Mouse (Mus musculus): ENCODE data around the gene Prune1. TPM values are rescaled to one million over a fixed set of nuclear protein-coding genes. Genes with fewer than 3 reads are reported as not detected.

Prune1 gene
- polyA plus RNA-seq, 2 experiments = 6.8 to 8.0 TPM

DNA sequence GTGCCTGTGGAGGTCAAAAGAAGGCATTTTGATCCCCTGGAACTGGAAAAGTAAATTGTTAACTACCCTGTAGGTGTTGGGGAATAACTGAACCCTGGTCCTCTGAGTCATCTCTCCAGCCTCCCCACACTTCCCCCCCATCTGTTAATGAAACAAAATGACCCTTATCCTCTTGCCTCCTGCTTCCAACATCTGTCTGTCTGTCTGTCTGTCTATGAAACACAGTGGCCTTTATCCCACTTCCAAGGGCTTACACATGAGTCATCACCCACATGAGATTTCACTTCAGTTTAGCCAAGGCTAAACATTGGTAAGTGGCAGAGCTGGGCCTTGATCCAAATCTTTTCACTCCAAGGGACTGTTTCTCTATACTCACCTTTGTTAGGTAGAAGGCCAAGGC is 14.0 kb downstream of the Prune1 start:
- H3K9ac ChIP-seq (replicated peaks) = no peak overlapping the region
- DNase-seq (ENCODE audit: low read depth in 3 of 3, low spot score in 3 of 3) (no peak), ATAC-seq (ENCODE audit: insufficient read depth) (no peak)

DNA sequence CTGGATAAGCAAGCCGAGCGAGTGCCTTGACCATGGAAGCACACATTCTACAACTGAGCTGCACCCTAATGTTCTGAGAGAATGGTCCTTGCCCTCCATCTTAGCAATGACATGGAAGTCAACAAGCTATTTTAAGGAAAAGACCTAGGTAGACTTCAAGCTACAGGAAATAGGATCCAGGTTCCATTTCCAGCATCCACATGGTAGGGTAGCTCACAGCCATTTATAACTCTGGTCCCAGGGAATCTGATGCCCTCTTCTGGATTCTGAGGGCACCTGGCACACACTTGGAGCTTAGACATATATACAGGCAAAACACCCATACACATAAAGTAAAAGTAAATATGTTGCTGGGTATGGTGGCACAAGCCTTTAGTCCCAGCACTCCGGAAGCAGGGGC is 15.8 kb downstream of the Prune1 start:
- Histone ChIP-seq H3K9ac (replicated peaks) (no peak overlapping the region), H3K27me3 (ENCODE audit: control insufficient read depth, insufficient read depth, low read length) (no peaks in the 10 kb centered on the region), H3K4me3 (ENCODE audit: insufficient read depth in 1 of 2, low read depth in 2 of 2, low read length in 2 of 2) (no peak overlapping the region), H3K4me1 (replicated peaks; ENCODE audit: control insufficient read depth in 2 of 2, insufficient read depth in 2 of 2, low read length in 1 of 2) (no peaks in the 10 kb centered on the region; a peak in 1 of 4 replicates), H3K4me2 (ENCODE audit: low read depth) (no peak overlapping the region), H3K9me3 (ENCODE audit: control insufficient read depth, low read length) (no peaks in the 10 kb centered on the region), H3K36me3 (replicated peaks; ENCODE audit: control insufficient read depth, insufficient read depth, low read depth) (peaks cover 3% of the 10 kb centered on the region), H3K27ac (no peak overlapping the region)
- ATAC-seq (ENCODE audit: insufficient read depth) (no peak), DNase-seq (ENCODE audit: low read depth in 3 of 3, low spot score in 3 of 3) (no peak)
- TF ChIP-seq CTCF (IDR thresholded peaks at IDR 0.05; ENCODE audit: low read depth) (no peak), EP300 (IDR thresholded peaks at IDR 0.05; ENCODE audit: low read depth) (no peak)
- WGBS (ENCODE audit: insufficient replicate concordance) = 83% methylated on average over 3 of the region's 3 CpGs

More for the DNA sequence above, 14.0 kb downstream of the Prune1 start:
- H3K27ac ChIP-seq = no peak overlapping the region
- no peaks in the 10 kb centered on the region; the same call in 1 of the 2 replicates for H3K36me3 ChIP-seq (replicated peaks; ENCODE audit: control insufficient read depth, insufficient read depth, low read depth)
- no peaks in the 10 kb centered on the region for H3K27me3 ChIP-seq (ENCODE audit: control insufficient read depth, insufficient read depth, low read length)
- H3K4me2 ChIP-seq (ENCODE audit: low read depth) = no peak overlapping the region
- H3K9me3 ChIP-seq (ENCODE audit: control insufficient read depth, low read length) = no peaks in the 10 kb centered on the region
- TF ChIP-seq EP300 (IDR thresholded peaks at IDR 0.05; ENCODE audit: low read depth) (no peak), CTCF (IDR thresholded peaks at IDR 0.05; ENCODE audit: low read depth) (no peak)
- no peaks in the 10 kb centered on the region; a peak in 1 of 4 replicates for H3K4me1 ChIP-seq (replicated peaks; ENCODE audit: control insufficient read depth in 2 of 2, insufficient read depth in 2 of 2, low read length in 1 of 2)
- no peak overlapping the region for H3K4me3 ChIP-seq (ENCODE audit: insufficient read depth in 1 of 2, low read depth in 2 of 2, low read length in 2 of 2)

DNA sequence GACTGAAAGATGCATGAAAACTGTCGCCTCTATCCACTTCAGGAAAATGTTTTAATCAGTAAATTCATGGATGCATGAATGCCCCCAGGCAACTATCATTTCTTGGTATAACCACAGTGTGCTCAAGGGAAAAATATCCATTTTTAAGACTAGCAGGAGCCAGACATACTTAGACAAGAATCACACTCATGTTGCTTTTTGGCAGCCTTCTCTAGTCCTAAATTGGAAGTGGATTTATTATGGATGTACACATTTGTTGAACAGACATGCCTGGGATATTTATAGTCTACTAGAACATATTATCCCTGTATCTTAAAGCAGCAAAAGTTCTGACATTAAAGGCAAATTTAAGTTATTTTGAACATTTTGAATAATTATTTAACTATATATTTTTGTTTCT is 17.2 kb downstream of the Prune1 start:
- H3K9me3 ChIP-seq (ENCODE audit: control insufficient read depth, low read length) = no peaks in the 10 kb centered on the region
- H3K9ac ChIP-seq (replicated peaks) = no peak overlapping the region
- peaks cover 3% of the 10 kb centered on the region for H3K36me3 ChIP-seq (replicated peaks; ENCODE audit: control insufficient read depth, insufficient read depth, low read depth)
- H3K27ac ChIP-seq = no peak overlapping the region
- ATAC-seq (ENCODE audit: insufficient read depth) (no peak), DNase-seq (ENCODE audit: low read depth in 3 of 3, low spot score in 3 of 3) (no peak)
- WGBS (ENCODE audit: insufficient replicate concordance) = 70% methylated on average over 1 of the region's 1 CpGs
- no peak overlapping the region for H3K4me3 ChIP-seq (ENCODE audit: insufficient read depth in 1 of 2, low read depth in 2 of 2, low read length in 2 of 2)
- no peak overlapping the region for H3K4me2 ChIP-seq (ENCODE audit: low read depth)
- TF ChIP-seq EP300 (IDR thresholded peaks at IDR 0.05; ENCODE audit: low read depth) (no peak), CTCF (IDR thresholded peaks at IDR 0.05; ENCODE audit: low read depth) (no peak)
- no peaks in the 10 kb centered on the region; a peak in 1 of 4 replicates for H3K4me1 ChIP-seq (replicated peaks; ENCODE audit: control insufficient read depth in 2 of 2, insufficient read depth in 2 of 2, low read length in 1 of 2)
- no peaks in the 10 kb centered on the region for H3K27me3 ChIP-seq (ENCODE audit: control insufficient read depth, insufficient read depth, low read length)

DNA sequence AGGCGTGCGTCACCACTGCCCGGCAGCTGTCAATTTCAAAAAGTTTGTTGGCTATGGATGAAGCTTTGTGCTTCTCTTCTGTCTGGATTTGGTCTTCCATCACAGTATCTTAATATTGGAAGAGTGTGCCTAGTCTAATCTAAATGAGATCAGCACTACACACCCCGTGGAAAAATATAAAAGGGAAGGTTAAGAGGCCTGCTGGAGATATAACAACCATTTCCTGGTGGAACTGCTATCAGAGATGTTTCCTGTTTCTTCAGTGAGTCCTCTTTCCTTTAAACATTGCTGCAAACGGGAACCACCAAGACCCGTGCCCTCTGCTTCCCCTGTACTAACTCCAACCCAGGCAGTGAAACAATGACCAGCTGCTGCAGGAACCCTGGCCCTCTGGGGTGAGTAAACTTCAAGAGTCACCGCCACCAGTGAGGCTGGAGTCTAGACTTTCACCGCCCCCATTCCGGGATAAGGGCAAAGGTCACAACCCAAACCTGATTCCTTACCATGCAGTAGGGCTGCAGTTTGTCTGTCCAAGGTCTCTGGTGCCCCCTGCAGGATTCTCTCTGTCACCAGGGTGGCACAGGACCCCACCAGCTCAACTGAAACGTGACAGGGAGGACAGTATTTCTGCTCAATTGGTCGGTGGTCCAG is 18.7 kb downstream of the Prune1 start:
- Histone ChIP-seq H3K9me3 (ENCODE audit: control insufficient read depth, low read length) (no peaks in the 10 kb centered on the region), H3K9ac (replicated peaks) (no peak overlapping the region), H3K4me1 (replicated peaks; ENCODE audit: control insufficient read depth in 2 of 2, insufficient read depth in 2 of 2, low read length in 1 of 2) (no peaks in the 10 kb centered on the region; a peak in 1 of 4 replicates), H3K36me3 (replicated peaks; ENCODE audit: control insufficient read depth, insufficient read depth, low read depth) (peaks cover 8% of the 10 kb centered on the region), H3K27me3 (ENCODE audit: control insufficient read depth, insufficient read depth, low read length) (no peaks in the 10 kb centered on the region), H3K4me2 (ENCODE audit: low read depth) (peak overlapping the region; percentile 13; the same call in 1 of the 2 replicates), H3K27ac (no peak overlapping the region), H3K4me3 (ENCODE audit: insufficient read depth in 1 of 2, low read depth in 2 of 2, low read length in 2 of 2) (no peak overlapping the region)
- TF ChIP-seq EP300 (IDR thresholded peaks at IDR 0.05; ENCODE audit: low read depth) = no peak
- peak; percentile 91 for TF ChIP-seq CTCF (IDR thresholded peaks at IDR 0.05; ENCODE audit: low read depth)
- DNase-seq (ENCODE audit: low read depth in 3 of 3, low spot score in 3 of 3) (peak; percentile 47 to 57 (median 57)), ATAC-seq (ENCODE audit: insufficient read depth) (peak; percentile 78)
- WGBS (ENCODE audit: insufficient replicate concordance) = 34% methylated on average over 11 of the region's 11 CpGs

DNA sequence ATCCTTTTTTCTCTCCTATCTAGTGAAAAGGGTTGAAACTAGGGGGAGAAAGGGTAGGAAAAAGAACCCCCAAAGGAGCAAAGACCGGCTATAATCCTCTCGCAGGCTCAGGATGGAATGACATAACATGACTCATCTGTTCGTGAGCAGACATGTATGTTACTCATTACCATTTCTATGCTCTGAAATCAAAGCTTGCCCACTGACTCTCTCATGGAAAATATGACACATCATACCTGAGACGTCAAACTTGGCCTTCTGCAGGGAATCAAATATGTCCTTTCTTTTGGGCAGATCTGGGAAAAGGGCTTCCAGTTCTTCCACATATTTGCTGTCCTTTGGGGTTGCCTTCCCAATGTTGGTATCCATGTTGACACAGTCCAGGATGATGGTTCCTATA is 19.9 kb downstream of the Prune1 start:
- H3K27me3 ChIP-seq (ENCODE audit: control insufficient read depth, insufficient read depth, low read length) = no peaks in the 10 kb centered on the region
- peaks cover 14% of the 10 kb centered on the region for H3K36me3 ChIP-seq (replicated peaks; ENCODE audit: control insufficient read depth, insufficient read depth, low read depth)
- no peak overlapping the region for H3K4me2 ChIP-seq (ENCODE audit: low read depth)
- no peak overlapping the region for H3K9ac ChIP-seq (replicated peaks)
- no peak overlapping the region for H3K27ac ChIP-seq
- H3K9me3 ChIP-seq (ENCODE audit: control insufficient read depth, low read length) = no peaks in the 10 kb centered on the region
- no peak overlapping the region for H3K4me3 ChIP-seq (ENCODE audit: insufficient read depth in 1 of 2, low read depth in 2 of 2, low read length in 2 of 2)
- no peaks in the 10 kb centered on the region; a peak in 1 of 4 replicates for H3K4me1 ChIP-seq (replicated peaks; ENCODE audit: control insufficient read depth in 2 of 2, insufficient read depth in 2 of 2, low read length in 1 of 2)
- no peak for DNase-seq (ENCODE audit: low read depth in 3 of 3, low spot score in 3 of 3)
- 78% methylated on average over 4 of the region's 4 CpGs for WGBS (ENCODE audit: insufficient replicate concordance)
- no peak for ATAC-seq (ENCODE audit: insufficient read depth)
- TF ChIP-seq CTCF (IDR thresholded peaks at IDR 0.05; ENCODE audit: low read depth) (no peak), EP300 (IDR thresholded peaks at IDR 0.05; ENCODE audit: low read depth) (no peak)
